Mouse (Mus musculus) left cerebral cortex, postnatal 25 days (tissue): ENCODE measurements around the gene Nxpe5. TPM values are rescaled to one million over a fixed set of nuclear protein-coding genes. Genes with fewer than 3 reads are reported as not detected.

Experiments used
- DNase-seq, 2 experiments: peaks; one replicate each; pipeline ENCODE4 v3.0.0; 2022; ENCODE audit warnings: low spot score in 2 of 2, mixed read lengths in 1 of 2
- intact Hi-C: fragments of 180-260 bp; cut with DNase I; formaldehyde crosslinking; loops from one replicate; pipeline ENCODE4 v1.15.1; 2025
- total RNA-seq, 2 experiments: library from RNA; stranded (reverse); gene quantifications; 2 replicates each; pipeline ENCODE4 v1.2.3; 2021

The Nxpe5 gene
- total RNA-seq, 2 experiments from 2014 or later, result 0.23 TPM; not detected in 1

DNA sequence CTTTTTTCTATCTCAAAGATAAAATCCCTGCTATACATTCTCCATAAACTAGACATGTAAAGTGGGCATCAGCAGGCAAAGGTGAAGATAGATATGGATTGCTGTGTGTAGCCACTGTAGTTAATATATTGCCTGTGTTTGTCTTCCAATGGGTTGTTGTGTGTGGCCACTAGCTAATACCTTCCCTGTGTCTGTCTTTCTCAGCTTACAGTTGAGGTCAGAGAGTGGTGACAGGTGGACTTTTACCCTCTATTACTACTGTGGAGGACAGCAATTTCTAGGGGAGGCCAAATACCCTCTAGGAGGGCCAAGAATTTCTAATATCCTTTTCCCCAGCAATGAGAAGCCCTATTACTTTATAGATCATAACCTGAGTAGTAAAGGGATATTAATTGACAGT, 8.5 kb downstream of the Nxpe5 start:
- no peak for DNase-seq
- intact Hi-C loops, result no loop called here

DNA sequence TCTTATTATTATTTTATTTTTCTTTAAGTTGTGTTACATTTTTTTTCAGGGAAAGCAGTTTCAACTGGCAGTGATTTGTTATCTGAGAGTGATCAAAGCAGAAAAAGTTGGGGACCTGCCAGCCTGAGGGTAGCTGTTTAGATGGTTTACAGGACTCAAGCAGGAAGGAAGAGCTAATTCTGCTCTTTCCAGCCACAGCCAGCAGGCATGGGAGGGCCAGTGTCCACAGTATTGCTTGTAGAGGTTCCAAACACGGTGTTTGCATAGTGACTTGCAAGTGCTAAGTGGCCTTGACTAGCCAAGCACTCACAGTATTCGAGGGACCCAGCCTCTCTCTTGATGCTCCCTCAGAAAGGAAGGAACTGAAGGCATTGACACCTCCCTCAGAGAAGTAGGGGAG, 15.8 kb downstream of the Nxpe5 start:
- no peak for DNase-seq
- intact Hi-C loops, result no loop called here

GRCm38 (mm10) chr5:138251144-138251543, 25.4 kb downstream of the Nxpe5 start:
- DNase-seq, result no peak
- intact Hi-C loops, result loop anchor here (1.0 kb wide), 1 partner anchor 50 kb away; no protein-coding TSS in a partner anchor

DNA sequence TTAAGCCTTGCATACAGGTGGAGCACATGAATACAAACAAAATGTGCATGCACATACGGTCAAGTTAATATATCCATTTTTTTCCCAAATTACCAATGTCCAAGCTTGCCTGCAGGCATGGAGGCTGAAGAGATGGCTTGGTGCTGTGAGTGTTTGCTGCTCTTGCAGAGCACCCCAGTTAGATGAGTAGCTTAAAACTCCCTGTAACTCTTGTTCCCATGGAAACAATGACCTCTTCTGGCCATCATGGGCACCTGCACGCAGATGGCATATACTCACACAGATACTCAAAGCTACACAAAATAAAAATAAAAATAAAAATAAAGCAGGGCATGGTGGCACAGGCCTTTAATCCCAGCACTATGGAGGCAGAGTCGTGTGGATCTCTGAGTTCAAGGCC, 27.4 kb downstream of the Nxpe5 start:
- no peak for DNase-seq
- intact Hi-C loops, result no loop called here

DNA sequence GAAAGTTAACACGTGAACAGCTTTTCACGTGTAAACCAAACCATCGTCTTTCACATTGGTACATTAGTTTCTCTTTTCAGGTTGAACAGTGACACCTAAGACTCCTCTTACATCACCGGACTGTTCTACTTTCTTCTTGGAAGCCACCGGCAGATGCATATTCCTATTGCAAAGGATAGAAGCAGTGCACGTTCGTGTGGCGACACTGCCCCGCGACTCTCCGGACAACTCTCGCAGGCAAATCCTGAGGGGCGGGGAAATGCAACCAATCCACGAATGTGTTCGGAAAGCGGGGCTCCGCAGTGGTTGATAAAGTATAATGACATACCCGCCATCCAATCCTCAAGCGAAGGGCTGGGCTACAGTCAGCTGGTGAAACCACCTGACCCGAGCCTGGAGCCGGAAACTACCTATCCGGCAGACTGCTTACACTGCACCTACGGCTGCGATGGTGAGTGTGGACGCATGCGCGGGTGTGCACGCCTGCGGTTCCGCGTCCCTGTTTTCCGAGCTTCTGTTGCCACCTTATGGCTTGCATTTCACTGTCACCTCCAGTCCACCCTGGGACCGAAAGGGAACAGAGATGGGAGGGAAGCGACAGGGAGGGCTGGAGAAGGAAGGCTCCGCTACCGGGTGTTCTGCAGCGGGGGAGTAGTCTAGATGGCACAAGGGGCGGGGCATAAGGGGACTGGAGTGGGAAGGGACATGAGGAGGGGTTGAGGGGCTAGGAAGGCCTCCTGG, 29.8 kb downstream of the Nxpe5 start, which contains the start of gene Lamtor4:
Lamtor4 (plus strand) TSS at position 130 of the 741 bp plus-strand sequence.
- peak; percentile 97 to 99 for DNase-seq
- intact Hi-C loops, result loop anchor here (5.0 kb wide), 1 partner anchor 187 kb away; the partner anchor contains the start of gene Zfp157

DNA sequence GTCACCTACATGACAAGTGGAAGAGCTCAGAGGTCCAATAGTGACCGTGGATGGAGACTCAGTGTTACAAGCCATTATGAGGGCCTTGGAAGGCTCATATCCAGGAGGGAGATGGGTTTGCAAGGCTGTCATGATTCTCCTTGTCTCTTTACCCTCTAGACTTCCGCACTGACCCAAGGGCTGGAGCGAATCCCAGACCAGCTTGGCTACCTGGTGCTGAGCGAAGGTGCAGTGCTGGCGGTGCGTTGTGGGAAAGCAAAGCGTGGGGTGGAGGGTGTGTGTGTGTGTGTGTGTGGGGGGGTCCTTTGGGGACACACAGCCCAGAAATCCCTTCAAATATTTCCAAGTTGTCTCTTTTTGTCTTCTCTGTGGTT, 30.4 kb downstream of the Nxpe5 start:
- DNase-seq, result no peak
- intact Hi-C loops, result loop anchor here (5.0 kb wide), 1 partner anchor 186 kb away; the partner anchor contains the start of gene Zfp157

GRCm38 (mm10) chr5:138256966-138257584, 31.4 kb downstream of the Nxpe5 start:
- no peak for DNase-seq
- intact Hi-C loops, result loop anchor here (5.0 kb wide), 1 partner anchor 185 kb away; the partner anchor contains the start of gene Zfp157

DNA sequence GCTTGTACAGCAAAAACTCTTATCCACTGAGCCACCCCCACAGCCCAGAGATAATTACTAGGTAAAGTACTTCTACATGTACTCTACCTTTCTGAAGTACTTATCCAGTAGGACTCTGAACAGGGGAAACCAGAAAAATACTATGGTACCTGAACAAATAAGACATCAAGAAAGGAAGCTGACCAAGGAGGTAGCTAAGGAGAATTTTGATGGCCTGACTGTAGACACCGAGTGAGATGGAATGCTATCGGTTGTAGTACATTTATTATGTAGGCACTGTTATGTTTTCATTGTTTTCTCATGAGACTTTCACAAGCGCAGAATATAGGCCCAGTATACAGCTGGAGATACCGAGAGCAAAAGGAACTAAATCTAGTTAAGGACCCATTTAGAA, 31.9 kb downstream of the Nxpe5 start:
- DNase-seq, result no peak
- intact Hi-C loops, result loop anchor here (5.0 kb wide), 1 partner anchor 185 kb away; the partner anchor contains the start of gene Zfp157

GRCm38 (mm10) chr5:138258078-138258477, 32.4 kb downstream of the Nxpe5 start:
- DNase-seq, result no peak
- intact Hi-C loops, result loop anchor here (5.0 kb wide), 1 partner anchor 184 kb away; the partner anchor contains the start of gene Zfp157

- no peak for DNase-seq
- intact Hi-C loops, result loop anchor here (5.0 kb wide), 1 partner anchor 184 kb away; the partner anchor contains the start of gene Zfp157
Measured at GRCm38 (mm10) chr5:138258542-138258941, 32.8 kb downstream of the Nxpe5 start.

DNA sequence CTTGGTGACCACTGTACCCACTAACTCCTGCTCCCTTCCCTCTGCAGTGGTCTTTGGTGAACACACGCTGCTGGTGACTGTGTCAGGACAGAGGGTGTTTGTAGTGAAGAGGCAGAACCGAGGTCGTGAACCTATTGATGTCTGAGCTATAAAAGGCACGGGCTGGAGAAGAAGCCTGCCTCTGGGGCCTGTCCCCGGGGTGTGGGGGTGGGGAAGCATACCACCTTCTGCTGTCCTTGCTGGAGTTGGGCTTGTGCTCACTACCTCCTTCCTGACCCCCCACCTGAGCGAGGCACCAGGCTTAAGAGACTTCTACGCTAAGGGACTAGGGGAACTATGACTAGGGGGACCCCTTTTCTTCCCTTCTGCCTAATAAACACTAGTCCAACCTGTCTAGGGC, 33.3 kb downstream of the Nxpe5 start:
- intact Hi-C loops, result loop anchor here (5.0 kb wide), 1 partner anchor 183 kb away; the partner anchor contains the start of gene Zfp157
- no peak for DNase-seq

DNA sequence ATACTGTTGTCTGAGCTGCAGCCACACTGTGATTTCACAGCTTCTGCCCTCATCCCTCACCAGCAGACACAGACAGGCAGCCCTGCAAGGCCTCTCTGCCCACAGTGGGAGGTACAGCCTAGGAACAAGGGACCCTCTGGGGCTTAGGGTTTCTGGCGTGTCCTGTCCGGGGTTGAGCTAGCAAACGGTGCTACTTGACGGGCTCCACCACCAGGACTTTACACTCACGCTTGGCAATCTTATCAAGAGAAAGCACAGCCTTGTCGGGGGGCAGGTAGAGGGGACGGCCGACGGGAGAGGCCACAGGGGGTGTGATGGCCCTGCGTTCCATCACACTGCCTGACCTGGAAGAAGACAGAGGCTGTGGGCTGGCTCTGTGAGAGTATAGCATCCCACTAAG, 34.4 kb downstream of the Nxpe5 start:
- DNase-seq, result no peak
- intact Hi-C loops, result no loop called here

DNA sequence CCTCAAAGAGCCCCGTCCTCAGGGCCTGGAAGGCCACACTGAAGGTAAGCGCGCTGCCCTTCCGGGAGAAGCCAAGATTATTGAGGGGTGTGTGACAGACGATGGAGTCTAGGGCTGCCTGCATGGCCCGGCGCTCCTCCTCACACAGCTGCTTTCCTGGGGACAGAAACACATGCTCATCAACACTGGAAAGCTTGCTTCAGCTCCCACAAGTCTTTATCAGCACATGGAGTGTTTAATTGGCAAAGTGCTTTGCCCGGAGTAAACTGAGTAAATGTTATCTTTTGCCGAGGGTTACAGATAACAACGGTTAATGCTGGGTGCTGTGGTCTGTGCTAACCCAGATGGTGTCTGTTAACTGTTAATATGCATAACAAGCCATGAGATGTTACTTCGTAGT, 35.1 kb downstream of the Nxpe5 start:
- intact Hi-C loops, result no loop called here
- DNase-seq, result no peak

DNA sequence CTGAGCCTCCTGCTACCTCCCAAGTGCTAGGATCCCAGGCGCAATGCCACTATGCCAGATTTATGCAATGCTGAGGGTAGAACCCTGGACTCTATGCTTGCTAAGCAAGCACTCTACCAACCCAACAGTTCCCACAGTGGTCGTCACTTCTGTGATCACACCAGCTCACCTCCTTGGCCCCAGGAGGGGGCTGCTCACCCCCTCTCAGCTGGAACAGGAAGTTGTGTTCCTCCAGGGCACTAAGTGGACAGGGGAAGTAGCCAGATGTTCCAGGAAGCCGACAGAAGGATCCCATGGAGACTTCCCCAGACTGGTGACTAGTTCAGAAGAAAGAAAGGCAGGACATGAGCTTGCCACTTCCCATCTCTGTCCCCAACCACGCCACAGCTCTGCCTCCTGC, 36.3 kb downstream of the Nxpe5 start:
- DNase-seq, result no peak
- intact Hi-C loops, result no loop called here

DNA sequence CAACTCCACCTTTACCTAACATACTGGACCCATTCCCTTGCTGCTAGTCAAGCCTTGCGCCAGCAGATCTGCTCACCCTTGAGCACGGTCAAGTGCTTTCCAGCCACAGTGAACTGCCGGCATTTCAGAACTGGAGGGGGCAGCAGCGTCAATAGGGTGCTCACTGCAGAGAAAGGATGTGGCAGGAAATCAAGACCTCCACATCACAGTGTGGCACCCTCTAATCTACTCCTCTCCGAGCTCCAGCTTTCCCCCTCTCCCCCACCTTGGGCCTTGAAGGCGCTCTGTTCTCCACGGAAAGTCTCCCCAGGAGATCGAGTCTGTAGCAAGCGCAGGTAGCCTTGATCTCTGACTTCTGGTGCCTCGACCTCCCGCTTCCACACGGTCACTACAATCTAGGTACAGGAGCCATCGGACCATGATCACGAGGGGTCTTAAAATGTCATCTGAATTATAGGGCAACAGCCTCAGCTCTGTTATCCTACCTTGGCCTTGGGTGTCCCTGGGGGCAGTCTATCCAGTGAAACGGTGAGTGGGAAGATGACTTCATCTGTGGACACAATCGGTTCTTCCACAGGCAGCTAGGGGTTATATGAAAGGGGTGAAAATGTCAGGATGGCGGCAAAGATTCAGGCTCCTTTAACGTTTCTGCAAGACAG, 37.0 kb downstream of the Nxpe5 start:
- intact Hi-C loops, result no loop called here
- DNase-seq, result no peak

GRCm38 (mm10) chr5:138263260-138264206, 37.8 kb downstream of the Nxpe5 start, which contains the start of gene BC037034:
BC037034 (minus strand) TSS chr5:138264033.
- intact Hi-C loops, result no loop called here
- DNase-seq, result peak; percentile 90 to 95

DNA sequence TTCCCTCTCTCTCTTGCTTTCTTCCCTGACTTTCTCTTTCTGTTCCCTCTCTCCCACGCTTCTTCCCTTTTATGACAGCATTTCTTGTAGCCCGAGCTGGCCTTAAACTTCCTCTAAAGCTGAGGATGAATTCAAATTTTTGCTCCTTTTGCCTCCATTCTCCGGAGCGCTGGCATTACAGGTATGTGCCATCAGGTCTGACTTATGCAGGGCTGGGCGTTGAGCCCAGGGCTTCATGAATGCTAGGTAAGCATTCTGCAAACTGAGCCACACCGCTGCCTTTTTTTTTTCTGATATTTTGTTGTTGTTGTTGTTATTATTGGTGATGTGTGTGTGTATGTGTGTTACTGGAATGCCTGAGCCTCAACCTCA, 38.5 kb downstream of the Nxpe5 start:
- intact Hi-C loops, result no loop called here
- no peak for DNase-seq

- DNase-seq, result no peak
- intact Hi-C loops, result no loop called here
Measured at GRCm38 (mm10) chr5:138265712-138266111, 40.0 kb downstream of the Nxpe5 start.

- intact Hi-C loops, result no loop called here
- no peak for DNase-seq
Measured at GRCm38 (mm10) chr5:138267114-138267513, 41.4 kb downstream of the Nxpe5 start.
